Mouse (Mus musculus): Measurements from ENCODE around the gene Ifit1bl1. TPM values are rescaled to one million over a fixed set of nuclear protein-coding genes. Genes with fewer than 3 reads are reported as not detected.

The Ifit1bl1 gene
- polyA plus RNA-seq, 1 experiment = 0.40 TPM

- Histone ChIP-seq H3K4me3 (ENCODE audit: insufficient read depth, low read length) (no peak overlapping the region), H3K4me1 (ENCODE audit: control insufficient read depth, insufficient read depth, low read length) (peaks cover 2% of the 10 kb centered on the region; the same call in 1 of the 2 replicates), H3K27ac (ENCODE audit: insufficient read depth, low read length) (no peak overlapping the region)
- no peak for TF ChIP-seq POLR2A (IDR thresholded peaks at IDR 0.05; ENCODE audit: low read depth, low read length)
These were observed 32.5 kb downstream of the Ifit1bl1 start for GRCm38 (mm10) chr19:34568988-34569895.

GRCm38 (mm10) chr19:34566178-34566784 is 35.5 kb downstream of the Ifit1bl1 start:
- no peak for TF ChIP-seq CTCF (IDR thresholded peaks at IDR 0.05; ENCODE audit: borderline replicate concordance, insufficient read depth, low read length)
- no peak for TF ChIP-seq POLR2A (IDR thresholded peaks at IDR 0.05; ENCODE audit: low read depth, low read length)
- peaks cover 2% of the 10 kb centered on the region; the same call in 1 of the 2 replicates for H3K4me1 ChIP-seq (ENCODE audit: control insufficient read depth, insufficient read depth, low read length)
- H3K27ac ChIP-seq (ENCODE audit: insufficient read depth, low read length) = no peak overlapping the region

GRCm38 (mm10) chr19:34562556-34562955 is 39.2 kb downstream of the Ifit1bl1 start:
- H3K27ac ChIP-seq (ENCODE audit: insufficient read depth, low read length) = no peak overlapping the region
- H3K4me3 ChIP-seq (ENCODE audit: insufficient read depth, low read length) = no peak overlapping the region
- TF ChIP-seq CTCF (IDR thresholded peaks at IDR 0.05; ENCODE audit: borderline replicate concordance, insufficient read depth, low read length) (no peak), POLR2A (IDR thresholded peaks at IDR 0.05; ENCODE audit: low read depth, low read length) (no peak)
- no peaks in the 10 kb centered on the region for H3K4me1 ChIP-seq (ENCODE audit: control insufficient read depth, insufficient read depth, low read length)

More at GRCm38 (mm10) chr19:34566178-34566784, 35.5 kb downstream of the Ifit1bl1 start:
- H3K4me3 ChIP-seq (ENCODE audit: insufficient read depth, low read length) = no peak overlapping the region

GRCm38 (mm10) chr19:34556621-34557020 is 45.1 kb downstream of the Ifit1bl1 start:
- Histone ChIP-seq H3K27ac (ENCODE audit: insufficient read depth, low read length) (peak overlapping the region; percentile 32; the same call in 1 of the 2 replicates), H3K4me3 (ENCODE audit: insufficient read depth, low read length) (no peak overlapping the region), H3K4me1 (ENCODE audit: control insufficient read depth, insufficient read depth, low read length) (peaks cover 9% of the 10 kb centered on the region)
- no peak for TF ChIP-seq POLR2A (IDR thresholded peaks at IDR 0.05; ENCODE audit: low read depth, low read length)
- TF ChIP-seq CTCF (IDR thresholded peaks at IDR 0.05; ENCODE audit: borderline replicate concordance, insufficient read depth, low read length) = no peak

- no peak for TF ChIP-seq POLR2A (IDR thresholded peaks at IDR 0.05; ENCODE audit: low read depth, low read length)
- no peak for TF ChIP-seq CTCF (IDR thresholded peaks at IDR 0.05; ENCODE audit: borderline replicate concordance, insufficient read depth, low read length)
- H3K4me3 ChIP-seq (ENCODE audit: insufficient read depth, low read length) = no peak overlapping the region
- peak overlapping the region; percentile 91; the same call in 1 of the 2 replicates for H3K27ac ChIP-seq (ENCODE audit: insufficient read depth, low read length)
- H3K4me1 ChIP-seq (ENCODE audit: control insufficient read depth, insufficient read depth, low read length) = peaks cover 9% of the 10 kb centered on the region
These were observed 47.7 kb downstream of the Ifit1bl1 start for GRCm38 (mm10) chr19:34554061-34554460.

GRCm38 (mm10) chr19:34553522-34553921 is 48.2 kb downstream of the Ifit1bl1 start:
- Histone ChIP-seq H3K27ac (ENCODE audit: insufficient read depth, low read length) (peak overlapping the region; percentile 91), H3K4me3 (ENCODE audit: insufficient read depth, low read length) (no peak overlapping the region), H3K4me1 (ENCODE audit: control insufficient read depth, insufficient read depth, low read length) (peaks cover 9% of the 10 kb centered on the region)
- TF ChIP-seq CTCF (IDR thresholded peaks at IDR 0.05; ENCODE audit: borderline replicate concordance, insufficient read depth, low read length) = no peak
- TF ChIP-seq POLR2A (IDR thresholded peaks at IDR 0.05; ENCODE audit: low read depth, low read length) = no peak

- peak overlapping the region; percentile 95 for H3K27ac ChIP-seq (ENCODE audit: insufficient read depth, low read length)
- H3K4me3 ChIP-seq (ENCODE audit: insufficient read depth, low read length) = no peak overlapping the region
These were observed 48.7 kb downstream of the Ifit1bl1 start for GRCm38 (mm10) chr19:34553021-34553420.

GRCm38 (mm10) chr19:34551981-34552380 is 49.8 kb downstream of the Ifit1bl1 start:
- Histone ChIP-seq H3K27ac (ENCODE audit: insufficient read depth, low read length) (peak overlapping the region; percentile 95), H3K4me1 (ENCODE audit: control insufficient read depth, insufficient read depth, low read length) (peaks cover 9% of the 10 kb centered on the region), H3K4me3 (ENCODE audit: insufficient read depth, low read length) (peak overlapping the region; percentile 44)
- TF ChIP-seq POLR2A (IDR thresholded peaks at IDR 0.05; ENCODE audit: low read depth, low read length) = no peak
- TF ChIP-seq CTCF (IDR thresholded peaks at IDR 0.05; ENCODE audit: borderline replicate concordance, insufficient read depth, low read length) = no peak

More at GRCm38 (mm10) chr19:34553021-34553420, 48.7 kb downstream of the Ifit1bl1 start:
- TF ChIP-seq CTCF (IDR thresholded peaks at IDR 0.05; ENCODE audit: borderline replicate concordance, insufficient read depth, low read length) (no peak), POLR2A (IDR thresholded peaks at IDR 0.05; ENCODE audit: low read depth, low read length) (peak; percentile 30; the same call in 1 of the 2 replicates)
- peaks cover 9% of the 10 kb centered on the region for H3K4me1 ChIP-seq (ENCODE audit: control insufficient read depth, insufficient read depth, low read length)

GRCm38 (mm10) chr19:34550534-34551223 is 51.1 kb downstream of the Ifit1bl1 start, which contains the start of gene Ifit2:
Gene Ifit2, plus strand, starts transcription at chr19:34550694.
- peaks cover 9% of the 10 kb centered on the region for H3K4me1 ChIP-seq (ENCODE audit: control insufficient read depth, insufficient read depth, low read length)
- TF ChIP-seq CTCF (IDR thresholded peaks at IDR 0.05; ENCODE audit: borderline replicate concordance, insufficient read depth, low read length) = peak; percentile 54; the same call in 1 of the 2 replicates
- peak; percentile 40 for TF ChIP-seq POLR2A (IDR thresholded peaks at IDR 0.05; ENCODE audit: low read depth, low read length)
- peak within 1 kb of the TSS; percentile 95 for H3K27ac ChIP-seq (ENCODE audit: insufficient read depth, low read length)
- peak within 1 kb of the TSS; percentile 54 for H3K4me3 ChIP-seq (ENCODE audit: insufficient read depth, low read length)

Data from embryonic fibroblast, embryonic 13.5 days (primary cell).